Mouse (Mus musculus): ENCODE results near the gene Dapl1. TPM values are rescaled to one million over a fixed set of nuclear protein-coding genes. Genes with fewer than 3 reads are reported as not detected.

Dapl1 gene
- polyA plus RNA-seq, 1 experiment from 2014 or later = 3.4 TPM

DNA sequence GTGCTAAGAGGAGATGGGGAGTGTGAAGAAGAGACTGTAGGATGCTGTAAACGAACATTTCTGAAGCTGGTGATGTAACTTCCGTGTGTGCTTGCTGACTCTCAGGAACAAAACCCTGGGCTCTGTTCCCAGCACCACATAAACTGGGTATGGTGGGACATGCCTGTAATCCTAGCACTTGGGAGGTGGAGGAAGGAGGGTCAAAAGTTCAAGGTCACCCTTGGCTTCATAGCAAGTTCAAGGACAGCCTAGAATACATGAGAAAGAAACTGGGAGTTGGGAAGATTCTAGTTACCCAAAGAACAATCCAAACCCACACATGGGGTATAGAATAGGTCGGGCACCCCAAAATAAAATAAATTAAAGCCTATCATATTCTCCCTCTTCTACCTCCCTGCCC, 39.1 kb downstream of the Dapl1 start:
- Histone ChIP-seq H3K36me3 (no peaks in the 10 kb centered on the region), H3K4me1 (0 out of 2 replicates have a peak, but pooled peaks cover 2% of the 10 kb centered on the region), H3K27me3 (no peaks in the 10 kb centered on the region), H3K9me3 (replicated peaks) (no peaks in the 10 kb centered on the region), H3K4me2 (replicated peaks) (no peak overlapping the region), H3K9ac (no peak overlapping the region), H3K4me3 (no peak overlapping the region), H3K27ac (no peak overlapping the region)
- 85% methylated on average over 3 of the region's 3 CpGs for WGBS
- no peak for ATAC-seq (ENCODE audit: low FRiP score)

DNA sequence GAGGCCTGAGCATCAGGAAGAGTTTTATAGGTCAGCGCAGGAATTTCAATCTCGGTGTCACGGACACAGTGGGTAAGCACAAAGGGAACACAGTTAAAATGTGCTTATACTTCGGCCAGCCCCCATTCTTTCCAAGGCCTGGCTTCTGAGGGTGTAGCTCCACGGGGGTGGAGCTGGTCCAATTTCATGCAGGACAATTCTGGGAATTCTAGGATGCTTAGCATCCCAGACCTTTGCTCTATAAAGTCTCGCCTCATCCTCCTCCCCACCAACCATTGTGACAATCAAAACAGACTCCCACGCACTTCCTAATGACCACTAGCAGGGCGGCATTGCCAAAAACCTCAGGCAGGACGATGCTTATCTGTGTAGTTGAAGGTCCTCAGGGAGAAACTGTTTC, 42.4 kb downstream of the Dapl1 start:
- Histone ChIP-seq H3K4me2 (replicated peaks) (no peak overlapping the region), H3K4me3 (no peak overlapping the region), H3K27me3 (no peaks in the 10 kb centered on the region), H3K27ac (no peak overlapping the region), H3K9ac (no peak overlapping the region), H3K4me1 (peaks cover 8% of the 10 kb centered on the region), H3K36me3 (no peaks in the 10 kb centered on the region), H3K9me3 (replicated peaks) (no peaks in the 10 kb centered on the region)
- ATAC-seq (ENCODE audit: low FRiP score) = no peak
- 61% methylated on average over 9 of the region's 9 CpGs for WGBS

GRCm38 (mm10) chr2:59529574-59530080, 45.2 kb downstream of the Dapl1 start:
- H3K36me3 ChIP-seq = no peaks in the 10 kb centered on the region
- WGBS = 49% methylated on average over 17 of the region's 17 CpGs
- no peak overlapping the region for H3K27ac ChIP-seq
- no peak overlapping the region for H3K9ac ChIP-seq
- no peaks in the 10 kb centered on the region for H3K27me3 ChIP-seq
- H3K4me3 ChIP-seq = no peak overlapping the region
- H3K4me2 ChIP-seq (replicated peaks) = 0 out of 2 replicates have a peak overlapping the region, but pooled peaks have one; percentile 1
- no peaks in the 10 kb centered on the region for H3K9me3 ChIP-seq (replicated peaks)
- ATAC-seq (ENCODE audit: low FRiP score) = no peak
- peaks cover 6% of the 10 kb centered on the region for H3K4me1 ChIP-seq

DNA sequence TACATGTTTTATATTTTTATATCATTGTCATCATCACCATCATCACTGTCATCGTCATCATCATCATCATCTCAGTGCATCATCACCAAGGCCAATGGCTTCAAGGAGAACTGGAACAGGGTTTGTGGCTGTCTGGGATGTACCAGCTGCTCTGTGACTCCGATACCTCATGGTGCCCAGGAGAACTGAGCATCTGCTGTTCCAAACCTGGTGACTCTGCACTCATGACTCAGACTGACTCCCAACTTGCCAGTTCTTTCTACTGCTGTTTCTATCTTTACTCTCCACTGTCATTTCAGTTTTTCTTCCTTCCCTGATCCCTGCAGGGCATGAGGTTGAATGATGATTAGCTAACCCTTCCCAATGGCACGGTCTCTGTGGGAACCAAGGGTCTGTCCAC, 46.4 kb downstream of the Dapl1 start:
- H3K27me3 ChIP-seq = no peaks in the 10 kb centered on the region
- H3K4me2 ChIP-seq (replicated peaks) = no peak overlapping the region
- H3K4me3 ChIP-seq = no peak overlapping the region
- H3K9ac ChIP-seq = no peak overlapping the region
- WGBS = 96% methylated on average over 3 of the region's 3 CpGs
- ATAC-seq (ENCODE audit: low FRiP score) = no peak
- H3K4me1 ChIP-seq = peaks cover 6% of the 10 kb centered on the region
- H3K9me3 ChIP-seq (replicated peaks) = no peaks in the 10 kb centered on the region
- no peak overlapping the region for H3K27ac ChIP-seq
- H3K36me3 ChIP-seq = no peaks in the 10 kb centered on the region

DNA sequence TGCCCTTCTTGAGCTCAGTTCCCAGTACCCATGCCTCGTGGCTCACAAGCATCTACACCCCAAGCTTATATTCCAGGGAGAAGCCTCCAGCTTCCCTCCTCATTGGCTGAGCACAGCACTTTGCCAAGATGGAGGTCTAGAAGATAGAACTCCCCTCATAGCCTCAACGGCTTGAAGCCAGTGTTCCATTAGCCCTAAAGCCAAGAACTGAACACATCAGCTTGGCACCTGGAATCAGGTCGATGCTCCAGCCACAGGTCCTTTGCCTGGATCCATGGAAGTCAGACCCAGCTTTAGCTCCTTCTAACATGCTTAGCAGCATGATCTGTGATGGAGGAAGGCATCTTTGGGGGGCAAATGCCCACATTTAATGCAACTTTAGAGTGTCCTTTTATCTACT, 48.5 kb downstream of the Dapl1 start:
- no peak for ATAC-seq (ENCODE audit: low FRiP score)
- H3K4me1 ChIP-seq = peaks cover 6% of the 10 kb centered on the region
- no peak overlapping the region for H3K9ac ChIP-seq
- H3K9me3 ChIP-seq (replicated peaks) = no peaks in the 10 kb centered on the region
- no peak overlapping the region for H3K27ac ChIP-seq
- no peak overlapping the region for H3K4me2 ChIP-seq (replicated peaks)
- 0 out of 2 replicates have a peak, but pooled peaks cover 2% of the 10 kb centered on the region for H3K27me3 ChIP-seq
- no peak overlapping the region for H3K4me3 ChIP-seq
- no peaks in the 10 kb centered on the region for H3K36me3 ChIP-seq
- 93% methylated on average over 3 of the region's 3 CpGs for WGBS

- 0 out of 2 replicates have a peak, but pooled peaks cover 2% of the 10 kb centered on the region for H3K27me3 ChIP-seq
- 90% methylated on average over 10 of the region's 10 CpGs for WGBS
- H3K9me3 ChIP-seq (replicated peaks) = no peaks in the 10 kb centered on the region
- H3K4me1 ChIP-seq = peaks cover 6% of the 10 kb centered on the region
- no peak overlapping the region for H3K27ac ChIP-seq
- no peaks in the 10 kb centered on the region for H3K36me3 ChIP-seq
- ATAC-seq (ENCODE audit: low FRiP score) = no peak
- H3K4me2 ChIP-seq (replicated peaks) = no peak overlapping the region
- H3K4me3 ChIP-seq = no peak overlapping the region
- no peak overlapping the region for H3K9ac ChIP-seq
Observed at GRCm38 (mm10) chr2:59533504-59533903, 49.1 kb downstream of the Dapl1 start.

- WGBS = 78% methylated on average over 15 of the region's 15 CpGs
- peaks cover 6% of the 10 kb centered on the region for H3K4me1 ChIP-seq
- no peak for ATAC-seq (ENCODE audit: low FRiP score)
Observed at GRCm38 (mm10) chr2:59533971-59534748, 49.7 kb downstream of the Dapl1 start.

DNA sequence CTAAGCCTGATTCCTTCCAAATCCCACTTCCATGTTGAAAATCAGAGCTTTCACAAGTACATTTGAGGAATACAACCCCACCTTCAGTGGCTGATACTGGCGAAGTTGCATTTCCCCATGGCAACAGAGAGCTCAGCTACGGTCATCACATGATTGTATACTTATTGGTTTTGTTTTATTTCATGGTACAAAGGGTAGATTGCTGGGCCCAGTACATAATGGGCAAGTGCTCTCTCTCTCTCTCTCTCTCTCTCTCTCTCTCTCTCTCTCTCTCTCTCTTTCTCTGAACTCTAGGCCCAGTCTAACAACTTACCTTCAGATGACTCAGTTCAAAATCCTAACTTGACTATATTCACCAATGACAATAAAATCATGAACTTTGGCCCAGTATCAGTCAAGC, 52.5 kb downstream of the Dapl1 start:
- H3K4me1 ChIP-seq = no peaks in the 10 kb centered on the region
- no peak overlapping the region for H3K9ac ChIP-seq
- no peak overlapping the region for H3K4me3 ChIP-seq
- 0 out of 2 replicates have a peak, but pooled peaks cover 2% of the 10 kb centered on the region for H3K27me3 ChIP-seq
- no peak overlapping the region for H3K27ac ChIP-seq
- 89% methylated on average over 2 of the region's 2 CpGs for WGBS
- no peaks in the 10 kb centered on the region for H3K9me3 ChIP-seq (replicated peaks)
- ATAC-seq (ENCODE audit: low FRiP score) = no peak
- no peak overlapping the region for H3K4me2 ChIP-seq (replicated peaks)
- H3K36me3 ChIP-seq = no peaks in the 10 kb centered on the region

More at GRCm38 (mm10) chr2:59533971-59534748, 49.7 kb downstream of the Dapl1 start:
- H3K27ac ChIP-seq = no peak overlapping the region
- H3K9ac ChIP-seq = no peak overlapping the region
- no peaks in the 10 kb centered on the region for H3K9me3 ChIP-seq (replicated peaks)
- H3K4me2 ChIP-seq (replicated peaks) = no peak overlapping the region
- H3K36me3 ChIP-seq = no peaks in the 10 kb centered on the region
- H3K27me3 ChIP-seq = 0 out of 2 replicates have a peak, but pooled peaks cover 2% of the 10 kb centered on the region
- H3K4me3 ChIP-seq = no peak overlapping the region

DNA sequence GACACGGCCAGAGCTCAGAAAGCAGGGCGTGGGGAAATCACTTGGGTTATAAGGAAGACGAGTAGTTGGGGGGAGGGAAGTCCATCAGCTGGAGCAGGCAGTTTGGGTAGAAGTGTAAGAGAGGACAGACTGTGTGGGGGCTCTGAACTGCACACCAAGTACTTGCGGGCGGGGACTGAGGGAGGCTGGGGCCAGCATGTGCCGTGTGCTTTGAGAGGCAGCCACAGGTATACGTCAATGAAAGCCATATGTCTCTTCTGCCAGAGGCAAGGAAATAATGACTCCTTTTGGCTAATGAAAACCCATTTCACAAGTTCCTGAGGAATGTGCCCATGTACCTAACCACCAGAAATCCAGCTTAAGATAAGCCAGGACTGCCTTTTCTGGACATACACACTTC, 53.6 kb downstream of the Dapl1 start:
- H3K4me2 ChIP-seq (replicated peaks) = no peak overlapping the region
- H3K36me3 ChIP-seq = no peaks in the 10 kb centered on the region
- no peak overlapping the region for H3K27ac ChIP-seq
- 0 out of 2 replicates have a peak, but pooled peaks cover 2% of the 10 kb centered on the region for H3K27me3 ChIP-seq
- no peaks in the 10 kb centered on the region for H3K9me3 ChIP-seq (replicated peaks)
- WGBS = 77% methylated on average over 7 of the region's 7 CpGs
- no peak overlapping the region for H3K4me3 ChIP-seq
- ATAC-seq (ENCODE audit: low FRiP score) = no peak
- H3K9ac ChIP-seq = no peak overlapping the region
- H3K4me1 ChIP-seq = no peaks in the 10 kb centered on the region

DNA sequence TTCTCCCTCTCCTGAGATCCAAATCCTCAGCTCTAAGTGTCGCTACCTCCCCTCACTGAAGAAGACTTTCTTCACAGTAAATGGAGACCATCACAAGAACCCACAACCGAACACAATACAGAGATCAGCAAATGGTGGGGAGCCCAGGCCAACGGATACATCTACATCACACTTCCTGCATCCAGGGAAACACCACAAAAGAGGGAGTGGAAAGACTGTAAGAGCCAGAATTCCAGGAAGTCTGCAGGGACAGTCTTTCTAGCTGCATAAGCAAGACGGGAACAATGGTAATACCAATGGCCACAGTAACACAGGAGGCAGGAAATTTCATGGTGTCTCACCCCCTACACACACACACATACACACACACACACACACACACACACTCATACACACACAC, 55.3 kb downstream of the Dapl1 start:
- ATAC-seq (ENCODE audit: low FRiP score) = no peak
- WGBS = 54% methylated on average over 4 of the region's 4 CpGs
- H3K9ac ChIP-seq = no peak overlapping the region

DNA sequence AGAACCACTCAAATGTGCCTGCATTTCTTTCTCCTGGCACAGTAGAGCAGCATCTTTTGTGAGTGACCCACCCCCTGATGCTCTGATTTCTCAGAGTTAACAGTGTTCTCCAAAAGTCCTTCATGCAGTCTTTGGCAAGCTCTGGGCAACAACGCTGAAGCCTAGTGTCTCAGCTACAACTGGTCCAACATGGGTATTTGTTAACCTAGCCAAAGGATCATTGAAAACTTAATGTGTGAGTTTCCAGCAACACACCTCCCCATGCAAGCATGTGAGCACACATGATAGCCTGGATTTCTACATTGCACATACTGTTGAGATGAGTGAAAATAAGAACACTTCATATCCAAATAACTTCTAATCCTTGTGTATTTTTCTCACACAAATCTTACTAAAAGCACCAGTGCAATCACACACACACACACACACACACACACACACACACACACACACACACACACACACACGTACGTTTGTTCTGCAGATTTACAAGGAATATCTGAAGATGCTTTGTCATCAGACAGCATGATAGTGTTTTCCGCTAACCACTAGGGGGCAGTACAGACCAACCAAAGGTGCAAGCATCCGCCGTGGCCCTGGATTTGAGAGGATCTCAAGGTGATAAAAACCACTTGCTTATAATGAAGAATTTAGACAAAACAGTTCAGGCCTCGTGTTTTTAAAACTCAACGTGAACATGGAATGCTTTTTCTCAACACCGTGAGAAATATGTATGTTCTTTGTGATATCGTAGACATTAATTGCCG, 56.9 kb downstream of the Dapl1 start:
- Histone ChIP-seq H3K27me3 (0 out of 2 replicates have a peak, but pooled peaks cover 2% of the 10 kb centered on the region), H3K27ac (no peak overlapping the region), H3K4me1 (peaks cover 13% of the 10 kb centered on the region; the same call in 1 of the 2 replicates), H3K9ac (no peak overlapping the region), H3K9me3 (replicated peaks) (no peaks in the 10 kb centered on the region), H3K4me2 (replicated peaks) (no peak overlapping the region), H3K4me3 (no peak overlapping the region), H3K36me3 (no peaks in the 10 kb centered on the region)
- no peak for ATAC-seq (ENCODE audit: low FRiP score)
- WGBS = 24% methylated on average over 11 of the region's 11 CpGs

More for the DNA sequence above, 55.3 kb downstream of the Dapl1 start:
- Histone ChIP-seq H3K9me3 (replicated peaks) (no peaks in the 10 kb centered on the region), H3K4me1 (peaks cover 13% of the 10 kb centered on the region; the same call in 1 of the 2 replicates), H3K27me3 (0 out of 2 replicates have a peak, but pooled peaks cover 2% of the 10 kb centered on the region), H3K36me3 (no peaks in the 10 kb centered on the region), H3K4me3 (no peak overlapping the region), H3K27ac (no peak overlapping the region), H3K4me2 (replicated peaks) (no peak overlapping the region)

- Histone ChIP-seq H3K36me3 (no peaks in the 10 kb centered on the region), H3K9me3 (replicated peaks) (no peaks in the 10 kb centered on the region), H3K4me3 (no peak overlapping the region), H3K9ac (no peak overlapping the region), H3K4me2 (replicated peaks) (0 out of 2 replicates have a peak overlapping the region, but pooled peaks have one; percentile 1), H3K27ac (no peak overlapping the region), H3K27me3 (no peaks in the 10 kb centered on the region), H3K4me1 (peaks cover 13% of the 10 kb centered on the region; the same call in 1 of the 2 replicates)
- WGBS = 22% methylated on average over 9 of the region's 9 CpGs
- ATAC-seq (ENCODE audit: low FRiP score) = peak; percentile 59
Observed at GRCm38 (mm10) chr2:59543543-59544065, 59.2 kb downstream of the Dapl1 start.
